Mouse (Mus musculus): ENCODE measurements at regions not wholly inside any gene's neighbourhood (a gene's known extent, or its start where the extent isn't known, plus 50 kb on each side); places are given as distances from the start of the nearest gene placed in this dataset.

- intact Hi-C loops (cut with DNase I): no loop called here
- DNase-seq: no peak
Measured at GRCm38 (mm10) chr16:93035626-93036025, 209.7 kb upstream of the Runx1 start.

- no peak for DNase-seq
- intact Hi-C loops (cut with DNase I): no loop called here
Measured at GRCm38 (mm10) chr16:93033943-93034342, 208.0 kb upstream of the Runx1 start.

- intact Hi-C loops (cut with DNase I): no loop called here
- DNase-seq: no peak
Measured at GRCm38 (mm10) chr16:93031624-93032023, 205.7 kb upstream of the Runx1 start.

- no peak for DNase-seq
- intact Hi-C loops (cut with DNase I): no loop called here
Measured at GRCm38 (mm10) chr16:93028640-93029039, 202.7 kb upstream of the Runx1 start.

GRCm38 (mm10) chr16:93028016-93028415, 202.1 kb upstream of the Runx1 start:
- intact Hi-C loops (cut with DNase I): no loop called here
- no peak for DNase-seq

GRCm38 (mm10) chr16:93026094-93026648, 200.2 kb upstream of the Runx1 start:
- intact Hi-C loops (cut with DNase I): no loop called here
- DNase-seq: no peak

- no peak for DNase-seq
- intact Hi-C loops (cut with DNase I): no loop called here
Measured at GRCm38 (mm10) chr16:93019800-93020555, 194.0 kb upstream of the Runx1 start.

- intact Hi-C loops (cut with DNase I): no loop called here
- no peak for DNase-seq
Measured at GRCm38 (mm10) chr16:93018766-93019165, 192.8 kb upstream of the Runx1 start.

- no peak for DNase-seq
- intact Hi-C loops (cut with DNase I): no loop called here
Measured at GRCm38 (mm10) chr16:93017025-93017424, 191.1 kb upstream of the Runx1 start.

- intact Hi-C loops (cut with DNase I): no loop called here
- no peak for DNase-seq
Measured at GRCm38 (mm10) chr16:93015636-93016035, 189.7 kb upstream of the Runx1 start.

- no peak for DNase-seq
- intact Hi-C loops (cut with DNase I): no loop called here
Measured at GRCm38 (mm10) chr16:93014991-93015390, 189.0 kb upstream of the Runx1 start.

- no peak for DNase-seq
- intact Hi-C loops (cut with DNase I): no loop called here
Measured at GRCm38 (mm10) chr16:93013881-93014280, 187.9 kb upstream of the Runx1 start.

- no peak for DNase-seq
- intact Hi-C loops (cut with DNase I): no loop called here
Measured at GRCm38 (mm10) chr16:93013256-93013655, 187.3 kb upstream of the Runx1 start.

- no peak for DNase-seq
- intact Hi-C loops (cut with DNase I): no loop called here
Measured at GRCm38 (mm10) chr16:93011474-93011873, 185.5 kb upstream of the Runx1 start.

GRCm38 (mm10) chr16:93006321-93006984, 180.5 kb upstream of the Runx1 start:
- intact Hi-C loops (cut with DNase I): no loop called here
- peak; percentile 29 for DNase-seq

- intact Hi-C loops (cut with DNase I): no loop called here
- no peak for DNase-seq
Measured at GRCm38 (mm10) chr16:93005470-93005869, 179.5 kb upstream of the Runx1 start.

- intact Hi-C loops (cut with DNase I): no loop called here
- no peak for DNase-seq
Measured at GRCm38 (mm10) chr16:93003830-93004229, 177.9 kb upstream of the Runx1 start.

- no peak for DNase-seq
- intact Hi-C loops (cut with DNase I): no loop called here
Measured at GRCm38 (mm10) chr16:92998689-92999088, 172.7 kb upstream of the Runx1 start.

- intact Hi-C loops (cut with DNase I): no loop called here
- peak; percentile 17 for DNase-seq
Measured at GRCm38 (mm10) chr16:92997636-92998035, 171.7 kb upstream of the Runx1 start.

GRCm38 (mm10) chr16:92995993-92996350, 170.0 kb upstream of the Runx1 start:
- no peak for DNase-seq
- intact Hi-C loops (cut with DNase I): no loop called here

- intact Hi-C loops (cut with DNase I): no loop called here
- DNase-seq: no peak
Measured at GRCm38 (mm10) chr16:92995132-92995992, 169.4 kb upstream of the Runx1 start.

Measured in left cerebral cortex, postnatal 4 days (tissue).